Mouse (Mus musculus) midbrain, embryonic 13.5 days (tissue): Measurements from ENCODE around the gene Tenm1. TPM values are rescaled to one million over a fixed set of nuclear protein-coding genes. Genes with fewer than 3 reads are reported as not detected.

Experiments used
- ATAC-seq: fragments of 200-750 bp; cut with Nextera tagmentation; 2 replicates; pipeline ENCODE4 v1.8.0; 2017; ENCODE audit warnings: mild to moderate bottlenecking, moderate TSS enrichment, moderate library complexity
- H3K27ac ChIP-seq: fragments of 300-500 bp; sonication (generic); 2 replicates; pipeline ENCODE4 v1.5.1; 2015; ENCODE audit warnings: inconsistent platforms, mild to moderate bottlenecking, moderate library complexity
- H3K27me3 ChIP-seq: fragments of 300-500 bp; sonication (generic); 2 replicates; pipeline ENCODE4 v1.6.1; 2015; ENCODE audit warnings: mild to moderate bottlenecking, inconsistent platforms
- H3K36me3 ChIP-seq: fragments of 300-500 bp; sonication (generic); 2 replicates; pipeline ENCODE4 v1.6.1; 2015; ENCODE audit warnings: mild to moderate bottlenecking, inconsistent platforms
- H3K4me1 ChIP-seq: fragments of 300-500 bp; sonication (generic); replicated peaks from 2 replicates; pipeline ENCODE4 v1.6.1; 2015; ENCODE audit warnings: inconsistent platforms
- H3K4me2 ChIP-seq: fragments of 300-500 bp; sonication (generic); replicated peaks from 2 replicates; pipeline ENCODE4 v1.6.1; 2015; ENCODE audit warnings: moderate library complexity, mild to moderate bottlenecking, inconsistent platforms
- H3K4me3 ChIP-seq: fragments of 300-500 bp; sonication (generic); replicated peaks from 2 replicates; pipeline ENCODE4 v1.5.1; 2015; ENCODE audit warnings: mild to moderate bottlenecking, inconsistent platforms
- H3K9ac ChIP-seq: fragments of 300-500 bp; sonication (generic); replicated peaks from 2 replicates; pipeline ENCODE4 v1.6.1; 2015; ENCODE audit warnings: mild to moderate bottlenecking, inconsistent platforms
- H3K9me3 ChIP-seq: fragments of 300-500 bp; sonication (generic); 2 replicates; pipeline ENCODE4 v1.6.1; 2016; ENCODE audit warnings: mild to moderate bottlenecking, inconsistent platforms
- WGBS: fragments of 180-500 bp; shearing (Covaris S2); methylation state at CpG from one replicate; pipeline ENCODE4 v1.1.7; 2015; 5-methylcytosine and 5-hydroxymethylcytosine counted together
- polyA plus RNA-seq: library from polyadenylated mRNA; unstranded; fragments of >200 nt; fragmentation: Nextera tagmentation; extraction: Ambion mirVana; gene quantifications from 2 replicates; pipeline ENCODE4 v1.2.1, GENCODE M21; 2015

The Tenm1 gene
- polyA plus RNA-seq = 18.0 and 18.4 TPM in 2 replicates

GRCm38 (mm10) chrX:43428855-43429263 lies at the start of gene Tenm1:
Gene Tenm1, minus strand, starts transcription at chrX:43429126.
- Histone ChIP-seq H3K4me2 (peak within 1 kb of the TSS; percentile 69), H3K36me3 (no peaks in the 10 kb centered on the region), H3K4me3 (peak within 1 kb of the TSS; percentile 46), H3K9ac (peak within 1 kb of the TSS; percentile 55; the same call in 1 of the 2 replicates), H3K9me3 (no peaks in the 10 kb centered on the region), H3K4me1 (peaks cover 7% of the 10 kb centered on the region; the same call in 1 of the 2 replicates), H3K27ac (peak within 1 kb of the TSS; percentile 77), H3K27me3 (no peaks in the 10 kb centered on the region)
- WGBS = 20% methylated on average over 22 of the region's 22 CpGs
- peak; percentile 74 for ATAC-seq

GRCm38 (mm10) chrX:43467311-43467710 lies 38.4 kb upstream of the Tenm1 start:
- Histone ChIP-seq H3K9ac (no peak overlapping the region), H3K4me3 (no peak overlapping the region), H3K9me3 (no peaks in the 10 kb centered on the region), H3K4me1 (no peaks in the 10 kb centered on the region), H3K27ac (no peak overlapping the region), H3K4me2 (no peak overlapping the region), H3K27me3 (no peaks in the 10 kb centered on the region), H3K36me3 (no peaks in the 10 kb centered on the region)
- ATAC-seq = no peak

GRCm38 (mm10) chrX:43430581-43430980 lies 1.7 kb upstream of the Tenm1 start:
- peak overlapping the region; percentile 55; the same call in 1 of the 2 replicates for H3K9ac ChIP-seq
- H3K4me3 ChIP-seq = peak overlapping the region; percentile 46
- peak overlapping the region; percentile 69 for H3K4me2 ChIP-seq
- no peaks in the 10 kb centered on the region for H3K9me3 ChIP-seq
- H3K27me3 ChIP-seq = no peaks in the 10 kb centered on the region
- H3K4me1 ChIP-seq = peaks cover 7% of the 10 kb centered on the region; the same call in 1 of the 2 replicates
- peak overlapping the region; percentile 77 for H3K27ac ChIP-seq
- peak; percentile 73 for ATAC-seq
- no peaks in the 10 kb centered on the region for H3K36me3 ChIP-seq
- 12% methylated on average over 11 of the region's 11 CpGs for WGBS

GRCm38 (mm10) chrX:43429982-43430531 lies 1.1 kb upstream of the Tenm1 start:
- peak overlapping the region; percentile 55; the same call in 1 of the 2 replicates for H3K9ac ChIP-seq
- no peaks in the 10 kb centered on the region for H3K9me3 ChIP-seq
- peak overlapping the region; percentile 46 for H3K4me3 ChIP-seq
- peak overlapping the region; percentile 77 for H3K27ac ChIP-seq
- no peaks in the 10 kb centered on the region for H3K27me3 ChIP-seq
- peak overlapping the region; percentile 69 for H3K4me2 ChIP-seq
- no peaks in the 10 kb centered on the region for H3K36me3 ChIP-seq
- H3K4me1 ChIP-seq = peaks cover 7% of the 10 kb centered on the region; the same call in 1 of the 2 replicates
- peak; percentile 68 for ATAC-seq
- 26% methylated on average over 25 of the region's 25 CpGs for WGBS

GRCm38 (mm10) chrX:43429337-43429736 lies 411 bp upstream of the Tenm1 start:
- H3K4me1 ChIP-seq = peaks cover 7% of the 10 kb centered on the region; the same call in 1 of the 2 replicates
- peak overlapping the region; percentile 46 for H3K4me3 ChIP-seq
- no peaks in the 10 kb centered on the region for H3K27me3 ChIP-seq
- peak; percentile 29; the same call in 1 of the 2 replicates for ATAC-seq
- 0 out of 2 replicates have a peak overlapping the region, but pooled peaks have one; percentile 49 for H3K9ac ChIP-seq
- H3K27ac ChIP-seq = no peak overlapping the region
- peak overlapping the region; percentile 69 for H3K4me2 ChIP-seq
- no peaks in the 10 kb centered on the region for H3K36me3 ChIP-seq
- 16% methylated on average over 12 of the region's 12 CpGs for WGBS
- no peaks in the 10 kb centered on the region for H3K9me3 ChIP-seq

- no peaks in the 10 kb centered on the region for H3K36me3 ChIP-seq
- H3K4me1 ChIP-seq = peaks cover 7% of the 10 kb centered on the region; the same call in 1 of the 2 replicates
- no peaks in the 10 kb centered on the region for H3K27me3 ChIP-seq
- peak overlapping the region; percentile 46 for H3K4me3 ChIP-seq
- H3K4me2 ChIP-seq = peak overlapping the region; percentile 69
- no peak for ATAC-seq
- peak overlapping the region; percentile 49; the same call in 1 of the 2 replicates for H3K9ac ChIP-seq
- H3K27ac ChIP-seq = peak overlapping the region; percentile 44; the same call in 1 of the 2 replicates
- H3K9me3 ChIP-seq = no peaks in the 10 kb centered on the region
- 25% methylated on average over 12 of the region's 12 CpGs for WGBS
Measured at GRCm38 (mm10) chrX:43427961-43428365, 963 bp downstream of the Tenm1 start.

- H3K4me3 ChIP-seq = peak overlapping the region; percentile 46
- H3K4me2 ChIP-seq = peak overlapping the region; percentile 69
- no peaks in the 10 kb centered on the region for H3K9me3 ChIP-seq
- H3K36me3 ChIP-seq = no peaks in the 10 kb centered on the region
- H3K4me1 ChIP-seq = peaks cover 7% of the 10 kb centered on the region; the same call in 1 of the 2 replicates
- H3K9ac ChIP-seq = peak overlapping the region; percentile 49
- no peak overlapping the region for H3K27ac ChIP-seq
- 34% methylated on average over 10 of the region's 10 CpGs for WGBS
- H3K27me3 ChIP-seq = no peaks in the 10 kb centered on the region
- no peak for ATAC-seq
Measured at GRCm38 (mm10) chrX:43427111-43427510, 1.8 kb downstream of the Tenm1 start.

GRCm38 (mm10) chrX:43397957-43398356 lies 31.0 kb downstream of the Tenm1 start:
- Histone ChIP-seq H3K4me2 (no peak overlapping the region), H3K4me1 (no peaks in the 10 kb centered on the region), H3K27ac (no peak overlapping the region), H3K4me3 (no peak overlapping the region), H3K36me3 (no peaks in the 10 kb centered on the region), H3K9me3 (no peaks in the 10 kb centered on the region), H3K9ac (no peak overlapping the region), H3K27me3 (no peaks in the 10 kb centered on the region)
- 80% methylated on average over 3 of the region's 3 CpGs for WGBS
- ATAC-seq = no peak

GRCm38 (mm10) chrX:43388106-43388505 lies 40.8 kb downstream of the Tenm1 start:
- no peak for ATAC-seq
- no peaks in the 10 kb centered on the region for H3K36me3 ChIP-seq
- no peak overlapping the region for H3K4me3 ChIP-seq
- WGBS = 91% methylated on average over 5 of the region's 5 CpGs
- no peaks in the 10 kb centered on the region for H3K27me3 ChIP-seq
- no peaks in the 10 kb centered on the region for H3K4me1 ChIP-seq
- no peaks in the 10 kb centered on the region for H3K9me3 ChIP-seq
- no peak overlapping the region for H3K9ac ChIP-seq
- H3K27ac ChIP-seq = no peak overlapping the region
- no peak overlapping the region for H3K4me2 ChIP-seq

GRCm38 (mm10) chrX:43372526-43372925 lies 56.4 kb downstream of the Tenm1 start:
- WGBS = 28% methylated on average over 1 of the region's 1 CpGs
- Histone ChIP-seq H3K27ac (no peak overlapping the region), H3K9ac (no peak overlapping the region), H3K4me3 (no peak overlapping the region), H3K4me1 (no peaks in the 10 kb centered on the region), H3K27me3 (no peaks in the 10 kb centered on the region), H3K36me3 (no peaks in the 10 kb centered on the region), H3K4me2 (no peak overlapping the region), H3K9me3 (no peaks in the 10 kb centered on the region)
- no peak for ATAC-seq

GRCm38 (mm10) chrX:43319351-43319750 lies 109.6 kb downstream of the Tenm1 start:
- H3K9me3 ChIP-seq = no peaks in the 10 kb centered on the region
- WGBS = 82% methylated on average over 1 of the region's 1 CpGs
- no peak overlapping the region for H3K4me3 ChIP-seq
- ATAC-seq = no peak
- no peak overlapping the region for H3K4me2 ChIP-seq
- H3K9ac ChIP-seq = no peak overlapping the region
- no peaks in the 10 kb centered on the region for H3K27me3 ChIP-seq
- no peak overlapping the region for H3K27ac ChIP-seq
- H3K36me3 ChIP-seq = no peaks in the 10 kb centered on the region
- H3K4me1 ChIP-seq = no peaks in the 10 kb centered on the region

- Histone ChIP-seq H3K9me3 (no peaks in the 10 kb centered on the region), H3K27me3 (no peaks in the 10 kb centered on the region), H3K27ac (no peak overlapping the region), H3K4me1 (no peaks in the 10 kb centered on the region), H3K4me2 (no peak overlapping the region), H3K9ac (no peak overlapping the region), H3K4me3 (no peak overlapping the region), H3K36me3 (no peaks in the 10 kb centered on the region)
- 85% methylated on average over 3 of the region's 3 CpGs for whole genome bisulfite sequencing
- ATAC-seq = no peak
Measured at GRCm38 (mm10) chrX:43317801-43318520, 111.0 kb downstream of the Tenm1 start.
